Mouse (Mus musculus): ENCODE data around the gene Fam163b. TPM values are rescaled to one million over a fixed set of nuclear protein-coding genes. Genes with fewer than 3 reads are reported as not detected.

Gene Fam163b
- total and polyA plus RNA-seq, 3 experiments = 0.44 to 1.4 (median 0.77) TPM

DNA sequence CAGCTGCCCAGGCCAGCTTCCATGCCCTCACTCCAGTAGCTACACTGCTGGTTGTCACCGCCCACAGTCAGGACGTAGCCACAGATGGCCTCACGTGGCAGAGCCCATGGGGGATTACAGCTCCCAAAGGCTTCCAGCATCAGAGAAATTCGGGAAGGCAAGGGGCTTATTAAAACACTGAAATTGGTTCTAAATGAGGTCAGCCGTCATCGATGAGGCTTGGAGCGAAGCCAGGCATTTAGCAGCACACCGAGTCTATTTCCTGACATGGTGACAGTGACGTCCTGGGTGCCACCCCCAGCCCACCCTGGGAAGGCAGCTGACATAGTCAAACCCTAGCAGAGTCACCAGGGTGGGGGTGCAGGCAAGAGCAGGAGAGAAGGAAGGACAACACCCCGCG is 20.4 kb upstream of the Fam163b start:
- Histone ChIP-seq H3K27ac (no peak overlapping the region), H3K9ac (ENCODE audit: low read depth, low read length) (no peak overlapping the region), H3K4me1 (ENCODE audit: control insufficient read depth, insufficient read depth, low read length) (no peaks in the 10 kb centered on the region), H3K27me3 (ENCODE audit: control insufficient read depth, insufficient read depth, low read length) (no peaks in the 10 kb centered on the region), H3K79me2 (replicated peaks; ENCODE audit: control insufficient read depth, insufficient read depth, low read length) (no peaks in the 10 kb centered on the region), H3K36me3 (ENCODE audit: control insufficient read depth, insufficient read depth, low read length) (no peaks in the 10 kb centered on the region), H3K4me3 (no peak overlapping the region)
- WGBS = 55% methylated on average over 11 of the region's 11 CpGs
- no peak for DNase-seq
- intact Hi-C loops (cut with DNase I) = no loop called here
- TF ChIP-seq POLR2A (IDR thresholded peaks at IDR 0.05; ENCODE audit: insufficient read depth, low read depth, low read length) (no peak), EP300 (IDR thresholded peaks at IDR 0.05; ENCODE audit: insufficient read depth, low read depth, low read length) (no peak), CTCF (IDR thresholded peaks at IDR 0.05) (no peak)

DNA sequence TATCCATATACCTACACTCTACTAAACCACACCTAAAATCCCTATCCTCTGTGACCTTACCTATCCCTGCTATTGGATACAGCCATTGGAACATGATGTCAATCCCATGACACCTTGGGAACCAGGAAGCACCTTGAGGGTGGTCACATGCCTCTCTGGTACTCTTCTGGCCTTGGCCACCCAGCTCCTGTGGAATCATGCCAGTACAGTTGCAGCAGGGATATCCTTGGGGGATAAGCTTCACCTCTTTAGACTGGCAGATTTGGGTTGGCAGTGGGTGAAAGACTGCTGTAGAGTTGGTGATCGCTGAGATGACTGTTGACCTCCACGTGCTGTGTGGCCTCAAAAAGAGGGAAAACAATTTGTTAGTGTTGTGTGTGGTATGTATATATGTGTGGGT is 19.2 kb upstream of the Fam163b start:
- Histone ChIP-seq H3K9ac (ENCODE audit: low read depth, low read length) (no peak overlapping the region), H3K27me3 (ENCODE audit: control insufficient read depth, insufficient read depth, low read length) (no peaks in the 10 kb centered on the region), H3K79me2 (replicated peaks; ENCODE audit: control insufficient read depth, insufficient read depth, low read length) (no peaks in the 10 kb centered on the region), H3K27ac (no peak overlapping the region), H3K4me3 (no peak overlapping the region), H3K36me3 (ENCODE audit: control insufficient read depth, insufficient read depth, low read length) (no peaks in the 10 kb centered on the region), H3K4me1 (ENCODE audit: control insufficient read depth, insufficient read depth, low read length) (no peaks in the 10 kb centered on the region)
- DNase-seq = no peak
- TF ChIP-seq EP300 (IDR thresholded peaks at IDR 0.05; ENCODE audit: insufficient read depth, low read depth, low read length) (no peak), POLR2A (IDR thresholded peaks at IDR 0.05; ENCODE audit: insufficient read depth, low read depth, low read length) (no peak), CTCF (IDR thresholded peaks at IDR 0.05) (no peak)
- WGBS = 90% methylated on average over 2 of the region's 2 CpGs
- intact Hi-C loops (cut with DNase I) = no loop called here

DNA sequence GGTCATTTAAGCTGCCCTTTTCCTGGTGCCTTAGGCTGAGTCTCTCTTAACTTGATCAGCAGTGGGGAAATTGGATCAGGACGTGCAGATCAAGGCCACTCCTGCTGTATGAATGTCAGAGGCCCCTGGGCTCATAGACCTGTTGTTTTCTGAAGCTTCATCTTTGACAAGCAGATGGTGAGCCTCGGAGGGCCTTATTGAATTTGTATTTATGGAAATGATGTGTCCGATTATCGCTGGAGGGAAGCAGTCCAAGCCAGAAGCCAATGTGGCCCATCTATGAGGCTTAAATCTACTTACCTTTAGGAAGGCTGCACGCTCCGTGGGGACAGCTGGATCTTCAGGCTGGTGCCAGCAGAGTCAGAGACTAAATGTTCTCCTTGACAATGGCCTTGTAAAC is 14.3 kb upstream of the Fam163b start:
- no peak for DNase-seq
- H3K27me3 ChIP-seq (ENCODE audit: control insufficient read depth, insufficient read depth, low read length) = no peaks in the 10 kb centered on the region
- H3K27ac ChIP-seq = no peak overlapping the region
- no peak for TF ChIP-seq EP300 (IDR thresholded peaks at IDR 0.05; ENCODE audit: insufficient read depth, low read depth, low read length)
- no peak for TF ChIP-seq POLR2A (IDR thresholded peaks at IDR 0.05; ENCODE audit: insufficient read depth, low read depth, low read length)
- no peak for TF ChIP-seq CTCF (IDR thresholded peaks at IDR 0.05)
- H3K9ac ChIP-seq (ENCODE audit: low read depth, low read length) = no peak overlapping the region
- H3K79me2 ChIP-seq (replicated peaks; ENCODE audit: control insufficient read depth, insufficient read depth, low read length) = no peaks in the 10 kb centered on the region
- H3K4me1 ChIP-seq (ENCODE audit: control insufficient read depth, insufficient read depth, low read length) = no peaks in the 10 kb centered on the region
- intact Hi-C loops (cut with DNase I) = no loop called here
- H3K4me3 ChIP-seq = no peak overlapping the region
- H3K36me3 ChIP-seq (ENCODE audit: control insufficient read depth, insufficient read depth, low read length) = no peaks in the 10 kb centered on the region
- WGBS = 87% methylated on average over 6 of the region's 6 CpGs

DNA sequence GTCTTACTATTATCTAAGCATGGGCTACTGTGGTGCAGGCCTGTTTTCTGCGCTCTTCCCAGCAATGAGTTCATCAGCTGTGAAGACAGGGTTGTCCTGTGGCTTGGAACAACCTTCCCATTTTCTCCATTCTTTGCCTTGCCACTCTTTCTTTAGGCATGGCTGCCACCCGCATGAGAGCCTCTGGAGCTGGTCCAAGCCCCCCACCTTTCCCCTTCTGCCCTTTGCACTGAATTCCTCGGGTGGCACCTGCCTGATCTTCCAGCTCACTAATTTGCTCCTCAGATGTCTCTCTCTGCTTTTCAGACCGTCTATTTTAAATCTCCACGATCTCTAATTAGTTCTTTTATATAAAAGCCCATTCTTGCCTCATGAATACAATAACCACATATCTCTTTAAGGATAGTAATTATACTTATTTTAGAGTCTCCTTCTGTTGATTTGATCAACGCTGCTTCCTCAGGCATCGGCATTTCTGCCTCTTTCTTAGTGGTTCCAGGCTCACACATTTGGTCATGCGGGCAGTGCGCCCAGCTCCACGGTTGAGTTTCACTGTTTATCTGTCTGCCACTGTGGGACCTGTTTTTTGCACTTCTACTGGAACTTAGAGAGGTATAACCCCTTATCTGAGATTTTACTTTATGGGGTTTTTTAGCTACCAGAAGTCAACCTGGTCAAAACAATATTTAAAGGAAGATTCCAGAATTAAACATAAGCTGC is 12.3 kb upstream of the Fam163b start:
- H3K27ac ChIP-seq = no peak overlapping the region
- TF ChIP-seq POLR2A (IDR thresholded peaks at IDR 0.05; ENCODE audit: insufficient read depth, low read depth, low read length) (no peak), EP300 (IDR thresholded peaks at IDR 0.05; ENCODE audit: insufficient read depth, low read depth, low read length) (no peak), CTCF (IDR thresholded peaks at IDR 0.05) (no peak)
- no peaks in the 10 kb centered on the region for H3K79me2 ChIP-seq (replicated peaks; ENCODE audit: control insufficient read depth, insufficient read depth, low read length)
- H3K4me1 ChIP-seq (ENCODE audit: control insufficient read depth, insufficient read depth, low read length) = no peaks in the 10 kb centered on the region
- H3K9ac ChIP-seq (ENCODE audit: low read depth, low read length) = no peak overlapping the region
- 79% methylated on average over 10 of the region's 10 CpGs for WGBS
- H3K36me3 ChIP-seq (ENCODE audit: control insufficient read depth, insufficient read depth, low read length) = no peaks in the 10 kb centered on the region
- H3K4me3 ChIP-seq = no peak overlapping the region
- no peaks in the 10 kb centered on the region for H3K27me3 ChIP-seq (ENCODE audit: control insufficient read depth, insufficient read depth, low read length)
- intact Hi-C loops (cut with DNase I) = no loop called here
- DNase-seq = no peak

DNA sequence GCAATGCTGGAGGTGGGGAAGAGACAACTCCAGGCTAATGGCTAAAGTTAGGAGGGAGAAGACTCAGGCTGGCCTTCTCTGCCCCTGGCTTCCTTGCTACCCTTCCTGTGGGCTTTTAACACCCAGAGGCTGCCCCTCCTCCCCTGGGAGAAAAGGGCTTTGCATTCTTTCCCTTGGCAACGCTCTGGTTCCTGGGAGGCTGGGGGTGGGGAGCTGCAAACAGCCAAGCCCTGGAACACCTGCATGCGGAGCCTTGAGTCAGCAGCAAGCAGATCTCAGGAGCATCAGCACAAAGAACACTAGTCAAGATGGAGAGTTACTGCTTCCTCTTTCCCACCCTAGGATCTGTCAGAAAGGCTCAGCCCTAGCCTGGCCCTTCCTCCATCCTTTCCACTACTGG is 7.2 kb upstream of the Fam163b start:
- no peak overlapping the region for H3K9ac ChIP-seq (ENCODE audit: low read depth, low read length)
- H3K36me3 ChIP-seq (ENCODE audit: control insufficient read depth, insufficient read depth, low read length) = no peaks in the 10 kb centered on the region
- no peak overlapping the region for H3K4me3 ChIP-seq
- 30% methylated on average over 2 of the region's 2 CpGs for WGBS
- no peaks in the 10 kb centered on the region for H3K27me3 ChIP-seq (ENCODE audit: control insufficient read depth, insufficient read depth, low read length)
- intact Hi-C loops (cut with DNase I) = no loop called here
- H3K27ac ChIP-seq = no peak overlapping the region
- no peaks in the 10 kb centered on the region for H3K79me2 ChIP-seq (replicated peaks; ENCODE audit: control insufficient read depth, insufficient read depth, low read length)
- no peak for DNase-seq
- no peak for TF ChIP-seq CTCF (IDR thresholded peaks at IDR 0.05)
- TF ChIP-seq EP300 (IDR thresholded peaks at IDR 0.05; ENCODE audit: insufficient read depth, low read depth, low read length) = no peak
- no peak for TF ChIP-seq POLR2A (IDR thresholded peaks at IDR 0.05; ENCODE audit: insufficient read depth, low read depth, low read length)
- no peaks in the 10 kb centered on the region for H3K4me1 ChIP-seq (ENCODE audit: control insufficient read depth, insufficient read depth, low read length)

DNA sequence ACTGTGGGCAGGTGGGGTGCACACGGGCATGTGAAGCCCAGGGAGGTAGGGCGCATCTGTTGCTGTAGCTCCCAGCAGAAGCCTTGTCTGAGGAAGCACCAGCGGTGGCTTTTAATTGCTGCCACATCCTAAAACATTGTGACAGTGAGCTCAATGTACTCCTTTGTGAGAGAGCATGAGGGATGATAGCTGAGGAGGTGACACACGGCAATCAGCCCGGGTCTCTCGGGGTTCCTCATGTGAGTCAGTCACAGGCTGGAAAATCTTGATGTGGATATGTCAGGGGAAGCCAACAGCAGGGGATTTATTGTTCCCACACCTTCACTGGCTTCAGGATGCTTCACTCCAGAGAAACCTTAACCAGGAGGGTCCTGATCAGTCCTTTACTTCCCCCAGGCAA is 4.5 kb upstream of the Fam163b start:
- intact Hi-C loops (cut with DNase I) = no loop called here
- Histone ChIP-seq H3K4me3 (no peak overlapping the region), H3K27me3 (ENCODE audit: control insufficient read depth, insufficient read depth, low read length) (no peaks in the 10 kb centered on the region), H3K36me3 (ENCODE audit: control insufficient read depth, insufficient read depth, low read length) (no peaks in the 10 kb centered on the region), H3K9ac (ENCODE audit: low read depth, low read length) (no peak overlapping the region), H3K79me2 (replicated peaks; ENCODE audit: control insufficient read depth, insufficient read depth, low read length) (no peaks in the 10 kb centered on the region), H3K27ac (no peak overlapping the region), H3K4me1 (ENCODE audit: control insufficient read depth, insufficient read depth, low read length) (no peaks in the 10 kb centered on the region)
- no peak for DNase-seq
- WGBS = 72% methylated on average over 6 of the region's 6 CpGs
- TF ChIP-seq CTCF (IDR thresholded peaks at IDR 0.05) (no peak), EP300 (IDR thresholded peaks at IDR 0.05; ENCODE audit: insufficient read depth, low read depth, low read length) (no peak), POLR2A (IDR thresholded peaks at IDR 0.05; ENCODE audit: insufficient read depth, low read depth, low read length) (no peak)

All from heart, adult 2 months (tissue).